Mouse (Mus musculus) right cerebral cortex, postnatal 14 days (tissue): ENCODE data around the gene Fbxo33.
"Not testable (repeated sequence)": the region's sequence is repeated elsewhere in the genome, so short reads cannot be mapped to it uniquely, and the experiment has no call there.

Source experiments
- DNase-seq: peaks from one replicate; pipeline ENCODE4 v3.0.0; 2022

Gene Fbxo33

GRCm38 (mm10) chr12:59219325-59220225 lies at the start of gene Fbxo33:
Gene Fbxo33, minus strand, starts transcription at chr12:59219725.
- peak; percentile 97 for DNase-seq

GRCm38 (mm10) chr12:59265942-59266231 lies 46.4 kb upstream of the Fbxo33 start:
- DNase-seq = no peak

- peak; percentile 57 for DNase-seq
These were observed 45.8 kb upstream of the Fbxo33 start for GRCm38 (mm10) chr12:59265207-59265941.

DNA sequence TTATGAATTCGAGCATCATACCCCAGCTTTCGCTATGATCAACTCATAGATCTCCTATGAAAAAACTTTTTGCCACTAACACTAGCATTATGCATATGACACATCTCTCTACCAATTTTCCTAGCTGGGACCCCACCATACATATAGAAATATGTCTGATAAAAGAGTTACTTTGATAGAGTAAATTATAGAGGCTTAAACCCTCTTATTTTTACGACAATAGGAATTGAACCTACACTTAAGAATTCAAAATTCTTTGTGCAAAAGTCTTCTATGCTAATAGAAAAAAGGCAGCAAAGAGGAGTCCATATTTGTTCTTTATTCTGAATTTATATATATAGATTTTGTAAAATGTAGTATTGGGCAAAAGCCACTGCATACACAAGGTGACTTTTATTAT lies 43.3 kb upstream of the Fbxo33 start:
- DNase-seq = no peak

GRCm38 (mm10) chr12:59260798-59261197 lies 41.3 kb upstream of the Fbxo33 start:
- DNase-seq = no peak

DNA sequence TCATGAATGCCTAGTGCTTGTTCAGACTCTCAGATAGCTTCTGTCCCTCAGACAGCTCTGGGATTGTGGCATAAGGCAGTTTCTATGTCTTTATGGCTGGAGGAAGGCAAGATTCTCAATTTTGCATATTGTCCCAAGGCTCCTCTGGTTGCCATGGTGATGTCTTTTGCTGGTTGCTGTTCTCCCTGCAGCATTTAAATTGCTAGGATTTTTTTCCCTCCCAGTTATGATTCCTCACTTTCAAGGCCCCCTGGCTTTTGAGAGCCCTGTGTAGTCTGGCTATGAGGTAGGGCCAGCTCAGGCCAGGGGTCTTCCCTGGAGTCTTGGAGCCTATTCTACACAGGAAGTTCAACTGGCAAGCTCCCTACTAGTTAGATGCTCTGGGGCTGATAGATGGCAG lies 40.8 kb upstream of the Fbxo33 start:
- no peak for DNase-seq

GRCm38 (mm10) chr12:59259015-59259414 lies 39.5 kb upstream of the Fbxo33 start:
- DNase-seq = no peak

GRCm38 (mm10) chr12:59250259-59250827 lies 30.8 kb upstream of the Fbxo33 start:
- no peak for DNase-seq

GRCm38 (mm10) chr12:59248969-59249368 lies 29.4 kb upstream of the Fbxo33 start:
- DNase-seq = no peak

DNA sequence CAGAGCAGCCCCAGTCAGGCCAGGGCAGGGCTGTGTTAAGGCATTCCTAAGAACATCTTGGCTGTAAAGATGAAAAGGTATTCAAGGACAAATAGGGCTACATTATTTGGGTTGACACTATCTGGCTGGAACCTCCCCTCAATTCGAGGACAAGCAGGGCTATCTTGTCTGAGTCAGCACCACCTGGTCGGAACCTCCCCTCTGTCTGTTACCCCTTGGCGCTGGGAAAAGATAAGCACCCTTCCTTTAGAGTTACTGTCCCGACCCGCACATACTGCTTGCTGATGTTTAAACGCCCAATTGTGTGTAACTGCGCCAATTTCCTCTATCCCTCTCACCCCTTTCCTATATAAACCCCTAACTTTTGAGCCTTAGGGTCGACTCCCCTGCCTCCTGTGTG lies 21.5 kb upstream of the Fbxo33 start:
- not testable (repeated sequence) for DNase-seq

DNA sequence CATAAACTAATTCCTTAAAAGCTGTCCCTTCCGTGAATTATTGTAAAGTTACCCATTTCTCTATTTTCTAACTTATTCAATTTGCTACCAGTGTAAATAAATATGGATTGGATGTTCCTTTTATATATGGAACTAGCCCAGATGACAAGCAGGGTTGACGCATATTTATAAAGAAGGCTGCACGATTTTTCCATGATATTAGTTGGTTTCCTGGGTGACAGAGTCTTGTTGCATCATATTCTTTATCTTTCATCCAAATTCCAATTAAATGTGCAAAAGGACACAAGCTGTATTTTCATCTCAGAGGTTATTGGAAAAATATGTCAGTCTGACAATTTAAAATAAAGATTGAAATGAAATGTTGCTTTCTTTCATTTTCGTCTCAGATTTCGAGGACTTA lies 18.9 kb upstream of the Fbxo33 start:
- no peak for DNase-seq

DNA sequence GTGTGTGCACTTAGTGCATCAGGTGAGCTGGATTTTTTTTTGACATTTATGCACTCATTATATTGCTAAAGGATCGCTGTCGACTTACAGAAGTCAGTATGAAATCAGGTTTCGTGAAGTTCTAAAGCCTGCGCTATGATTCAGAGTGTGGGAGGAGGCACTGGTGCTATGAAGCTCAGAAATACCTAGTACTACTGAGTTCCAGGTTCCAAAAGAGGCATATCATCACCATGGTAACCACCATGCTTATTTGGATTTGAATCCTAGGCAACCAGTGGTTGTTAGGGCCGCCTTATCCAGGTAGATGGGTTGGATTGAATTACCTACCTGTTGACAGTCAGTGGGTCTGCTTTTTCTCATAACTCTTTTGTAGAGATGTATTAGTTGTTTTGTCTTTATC lies 8.9 kb upstream of the Fbxo33 start:
- no peak for DNase-seq

GRCm38 (mm10) chr12:59218640-59219321 lies 744 bp downstream of the Fbxo33 start:
- peak; percentile 59 for DNase-seq

GRCm38 (mm10) chr12:59217331-59217730 lies 2.2 kb downstream of the Fbxo33 start:
- no peak for DNase-seq

DNA sequence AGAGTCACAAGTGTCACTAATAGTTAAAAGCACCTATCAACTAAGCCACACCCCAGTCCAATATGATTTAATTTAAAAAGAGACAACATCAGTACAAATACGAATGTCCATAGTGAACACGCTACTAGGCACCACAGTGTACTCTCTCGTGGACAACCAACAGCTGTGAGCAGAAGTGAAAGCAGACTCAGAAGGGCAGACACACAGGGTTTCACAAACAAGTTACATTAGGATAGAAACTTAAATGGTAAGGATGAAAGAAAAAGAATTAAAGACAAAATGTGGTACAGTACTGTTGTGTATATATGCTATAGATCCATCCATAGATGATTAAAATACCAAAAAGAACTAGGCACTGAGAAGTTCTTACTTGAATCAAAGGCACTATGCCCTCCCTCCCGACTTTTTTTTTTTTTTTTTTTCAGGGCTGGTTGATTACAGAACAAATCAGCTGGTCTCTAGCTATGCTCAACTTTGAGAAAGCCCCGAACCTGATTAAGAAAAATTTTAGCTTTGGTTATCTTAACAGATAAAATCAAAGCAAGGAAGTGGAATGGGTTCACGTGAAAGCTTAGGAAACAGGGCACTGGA lies 2.8 kb downstream of the Fbxo33 start:
- DNase-seq = no peak

DNA sequence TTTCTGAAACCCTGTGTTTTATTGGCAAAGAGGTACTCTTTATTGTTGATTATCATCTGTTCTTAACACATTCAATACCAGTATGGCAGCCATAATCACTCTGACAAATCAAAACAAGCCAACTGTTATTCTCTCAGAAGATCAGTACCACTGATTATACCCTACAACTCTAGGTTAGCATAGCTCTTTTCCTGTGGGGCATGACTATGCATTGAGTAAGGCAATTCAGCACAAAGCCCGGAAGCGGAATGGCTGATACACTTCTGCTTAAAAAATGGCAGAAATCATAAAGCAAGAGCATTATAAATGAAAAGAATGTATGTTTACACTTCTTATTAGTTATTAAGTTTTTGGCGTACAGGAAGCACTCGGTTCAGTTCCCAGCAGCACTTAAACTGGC lies 3.3 kb downstream of the Fbxo33 start:
- DNase-seq = no peak

- no peak for DNase-seq
These were observed 11.7 kb downstream of the Fbxo33 start for GRCm38 (mm10) chr12:59207814-59208213.

DNA sequence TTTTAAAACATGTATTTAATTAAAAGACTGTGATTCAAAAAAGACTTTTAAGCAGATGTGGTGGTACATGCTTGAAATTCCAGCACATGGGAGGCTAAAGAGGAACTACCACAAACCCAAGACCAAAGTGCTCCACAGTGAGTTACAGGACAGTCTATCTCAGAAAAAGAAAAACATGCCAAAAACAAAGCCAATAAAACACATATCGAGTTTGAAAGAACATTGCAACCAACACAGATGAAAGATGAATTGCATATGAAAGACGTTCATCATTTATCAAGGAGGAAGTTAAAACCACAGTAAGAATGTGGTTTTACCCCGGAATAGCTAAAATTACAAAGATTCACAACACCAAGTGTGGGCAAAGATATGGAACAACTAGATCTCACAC lies 12.5 kb downstream of the Fbxo33 start:
- DNase-seq = no peak

- no peak for DNase-seq
These were observed 13.1 kb downstream of the Fbxo33 start for GRCm38 (mm10) chr12:59206208-59206999.

DNA sequence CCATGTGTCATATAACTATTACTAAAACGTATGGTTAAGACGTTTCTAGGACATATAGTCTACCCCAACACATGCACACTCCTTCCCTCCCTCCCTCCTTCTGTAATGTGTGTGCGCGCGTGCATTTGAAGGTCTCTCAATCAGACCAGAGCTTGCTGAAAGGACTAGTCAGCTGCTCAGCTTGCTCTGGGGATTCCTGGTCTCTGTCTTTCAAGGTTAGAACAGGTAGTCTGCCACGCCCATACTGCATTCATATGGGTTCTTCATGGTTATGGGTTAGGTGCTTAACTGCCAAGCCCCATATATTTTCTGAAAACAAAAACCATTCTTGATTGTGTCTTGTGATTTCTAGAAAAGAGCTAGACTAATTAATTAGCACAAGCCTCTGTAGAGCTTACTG lies 14.0 kb downstream of the Fbxo33 start:
- no peak for DNase-seq

DNA sequence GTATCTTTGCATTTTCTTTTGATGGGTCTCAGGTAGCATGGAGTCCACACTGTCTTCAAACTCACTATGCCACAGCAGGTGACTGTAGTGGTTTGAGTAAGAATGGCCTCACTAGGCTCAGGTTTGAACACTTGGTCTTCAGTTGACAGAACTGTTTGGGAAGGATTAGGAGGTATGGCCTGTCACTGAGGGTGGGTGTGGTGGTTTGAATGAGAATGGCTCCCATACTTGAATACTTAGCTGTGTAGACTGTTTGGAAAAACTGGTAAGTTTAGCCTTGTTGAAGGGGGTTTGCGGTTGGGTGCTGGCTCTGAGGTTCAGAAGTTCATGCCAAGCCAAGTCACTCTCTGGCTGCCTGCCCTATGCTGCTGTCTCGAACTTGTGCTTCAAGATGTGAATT lies 20.2 kb downstream of the Fbxo33 start:
- no peak for DNase-seq

- DNase-seq = no peak
These were observed 20.8 kb downstream of the Fbxo33 start for GRCm38 (mm10) chr12:59198750-59199149.
